Mouse (Mus musculus) intestine, postnatal 0 days (tissue): Measurements from ENCODE around the gene Cela3b. TPM values are rescaled to one million over a fixed set of nuclear protein-coding genes. Genes with fewer than 3 reads are reported as not detected.
"Not testable (repeated sequence)": the region's sequence is repeated elsewhere in the genome, so short reads cannot be mapped to it uniquely, and the experiment has no call there.

ENCODE experiments used
- ATAC-seq: fragments of 200-750 bp; cut with Nextera tagmentation; 2 replicates; pipeline ENCODE4 v1.8.0; 2017; ENCODE audit warnings: mild to moderate bottlenecking, moderate TSS enrichment, moderate library complexity
- H3K27ac ChIP-seq: fragments of 300-500 bp; sonication (generic); 2 replicates; pipeline ENCODE4 v1.5.1; 2014; ENCODE audit warnings: mild to moderate bottlenecking, low read depth, low read length, moderate library complexity
- H3K27me3 ChIP-seq: fragments of 300-500 bp; sonication (generic); replicated peaks from 2 replicates; pipeline ENCODE4 v1.6.1; 2014; ENCODE audit warnings: low read length, mixed read lengths; ENCODE audit not compliant: control insufficient read depth, insufficient read depth
- H3K36me3 ChIP-seq: fragments of 300-500 bp; sonication (generic); 2 replicates; pipeline ENCODE4 v1.6.1; 2014; ENCODE audit warnings: mild to moderate bottlenecking, moderate library complexity; ENCODE audit not compliant: control insufficient read depth, insufficient read depth
- H3K4me1 ChIP-seq: fragments of 300-500 bp; sonication (generic); replicated peaks from 2 replicates; pipeline ENCODE4 v1.6.1; 2014; ENCODE audit warnings: antibody characterized with exemption, low read length, mixed read lengths; ENCODE audit not compliant: control insufficient read depth, insufficient read depth
- H3K4me2 ChIP-seq: fragments of 300-500 bp; sonication (generic); replicated peaks from 2 replicates; pipeline ENCODE4 v1.6.1; 2014; ENCODE audit warnings: low read depth, mild to moderate bottlenecking, moderate library complexity
- H3K4me3 ChIP-seq: fragments of 300-500 bp; sonication (generic); 2 replicates; pipeline ENCODE4 v1.5.1; 2014; ENCODE audit warnings: low read depth, low read length
- H3K9ac ChIP-seq: fragments of 300-500 bp; sonication (generic); 2 replicates; pipeline ENCODE4 v1.6.1; 2014; ENCODE audit warnings: mild to moderate bottlenecking, low read depth, low read length
- H3K9me3 ChIP-seq: fragments of 300-500 bp; sonication (generic); 2 replicates; pipeline ENCODE4 v1.6.1; 2016; ENCODE audit warnings: mixed run types; ENCODE audit not compliant: control insufficient read depth
- CTCF ChIP-seq: sonication (generic); IDR thresholded peaks from 2 replicates; pipeline ENCODE4 v1.5.1; 2016; ENCODE audit warnings: low read depth, mild to moderate bottlenecking, control low read depth, antibody characterized with exemption, moderate library complexity
- WGBS: fragments of 180-500 bp; shearing (Covaris S2); extraction: QIAGEN DNeasy Blood & Tissue Kit; methylation state at CpG from one replicate; pipeline ENCODE4 v1.1.7; 2014; 5-methylcytosine and 5-hydroxymethylcytosine counted together
- polyA plus RNA-seq: library from polyadenylated mRNA; unstranded; fragments of >200 nt; fragmentation: Nextera tagmentation; extraction: Ambion mirVana; gene quantifications from 2 replicates; pipeline ENCODE4 v1.2.1, GENCODE M21; 2015

Cela3b gene
- polyA plus RNA-seq, 1 experiment from 2014 or later, result 9.1 TPM

DNA sequence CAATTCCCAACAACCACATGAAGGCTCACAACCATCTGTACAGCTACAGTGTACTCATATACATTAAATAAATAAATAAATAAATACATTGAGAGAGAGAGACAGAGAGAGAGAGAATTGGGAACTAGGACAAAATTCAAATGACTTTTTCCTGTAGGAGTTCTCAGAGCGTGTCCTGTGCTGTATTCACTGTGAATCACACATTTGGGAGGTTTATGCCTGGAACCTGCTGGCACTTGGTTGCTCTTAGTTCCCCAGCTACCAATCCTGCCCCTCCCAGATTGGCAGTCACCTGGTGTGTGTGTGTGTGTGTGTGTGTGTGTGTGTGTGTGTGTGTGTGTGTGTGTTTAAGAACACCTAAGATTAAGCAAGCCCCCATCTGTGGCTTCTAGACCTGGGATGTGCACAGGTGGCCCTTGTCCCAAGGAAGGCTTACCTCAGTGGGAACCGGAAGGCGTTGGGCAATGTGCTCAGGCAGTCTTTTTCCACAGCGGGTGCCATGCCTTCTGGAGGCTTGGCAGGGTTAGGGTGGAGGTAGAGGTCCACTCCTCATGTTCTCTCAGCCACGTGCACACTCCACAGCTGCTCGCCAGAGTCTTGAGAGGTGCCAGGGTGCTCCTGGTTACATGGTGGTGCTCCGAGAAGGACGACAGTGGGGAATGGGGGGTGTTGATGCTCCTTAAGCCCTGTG lies 6.8 kb upstream of the Cela3b start:
- H3K4me2 ChIP-seq, result no peak overlapping the region
- H3K4me1 ChIP-seq, result no peaks in the 10 kb centered on the region
- H3K36me3 ChIP-seq, result no peaks in the 10 kb centered on the region
- H3K27me3 ChIP-seq, result no peaks in the 10 kb centered on the region
- no peak for ATAC-seq
- no peak overlapping the region for H3K27ac ChIP-seq
- no peak overlapping the region for H3K4me3 ChIP-seq
- H3K9me3 ChIP-seq, result no peaks in the 10 kb centered on the region
- no peak overlapping the region for H3K9ac ChIP-seq
- WGBS, result 87% methylated on average over 8 of the region's 8 CpGs
- TF ChIP-seq CTCF, result no peak

DNA sequence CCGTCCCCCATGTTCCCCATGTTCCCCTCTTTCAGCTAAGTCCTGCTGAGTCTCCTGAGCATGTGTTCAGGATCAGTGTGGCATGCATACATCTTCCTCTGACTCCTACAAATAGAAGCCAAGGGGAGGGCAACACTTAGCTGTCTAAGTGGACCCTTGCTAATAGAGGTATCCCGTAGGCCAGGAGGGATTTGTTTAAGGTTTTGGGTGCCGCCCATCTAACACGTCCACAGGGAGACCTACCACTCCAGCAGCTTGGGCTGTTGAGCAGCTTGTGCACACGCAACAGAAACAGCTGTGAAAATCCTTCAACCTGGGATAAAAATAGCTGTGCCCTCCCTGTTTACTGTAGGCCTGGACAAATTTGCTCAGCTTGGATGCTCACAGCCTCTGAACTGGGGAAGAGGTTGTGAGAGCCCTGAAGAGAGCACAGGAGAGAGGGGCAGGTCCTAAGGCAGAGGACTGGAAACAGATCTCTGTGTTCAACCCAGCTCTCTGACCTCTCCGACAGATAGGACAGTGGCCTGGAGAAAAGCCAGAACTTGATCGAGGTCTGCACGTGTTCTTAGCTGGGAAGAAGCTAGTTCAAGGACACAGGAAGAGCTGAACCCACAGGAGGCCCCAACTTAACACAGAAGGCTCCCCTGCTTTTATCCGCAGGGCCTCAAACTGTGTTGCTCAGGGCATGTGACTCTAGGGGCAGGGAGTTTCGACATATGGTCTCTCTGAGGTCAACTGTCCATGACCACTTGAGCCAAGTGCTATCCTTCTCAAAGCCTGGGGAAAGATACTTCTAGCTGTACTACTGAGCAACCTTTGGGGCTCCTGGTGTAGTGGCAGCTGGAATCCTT lies 2.6 kb upstream of the Cela3b start:
- H3K9ac ChIP-seq, H3K4me1 ChIP-seq, ATAC-seq, H3K4me3 ChIP-seq, H3K36me3 ChIP-seq, H3K4me2 ChIP-seq, H3K27ac ChIP-seq, H3K27me3 ChIP-seq, H3K9me3 ChIP-seq: not testable (repeated sequence)
- 63% methylated on average over 10 of the region's 10 CpGs for WGBS

DNA sequence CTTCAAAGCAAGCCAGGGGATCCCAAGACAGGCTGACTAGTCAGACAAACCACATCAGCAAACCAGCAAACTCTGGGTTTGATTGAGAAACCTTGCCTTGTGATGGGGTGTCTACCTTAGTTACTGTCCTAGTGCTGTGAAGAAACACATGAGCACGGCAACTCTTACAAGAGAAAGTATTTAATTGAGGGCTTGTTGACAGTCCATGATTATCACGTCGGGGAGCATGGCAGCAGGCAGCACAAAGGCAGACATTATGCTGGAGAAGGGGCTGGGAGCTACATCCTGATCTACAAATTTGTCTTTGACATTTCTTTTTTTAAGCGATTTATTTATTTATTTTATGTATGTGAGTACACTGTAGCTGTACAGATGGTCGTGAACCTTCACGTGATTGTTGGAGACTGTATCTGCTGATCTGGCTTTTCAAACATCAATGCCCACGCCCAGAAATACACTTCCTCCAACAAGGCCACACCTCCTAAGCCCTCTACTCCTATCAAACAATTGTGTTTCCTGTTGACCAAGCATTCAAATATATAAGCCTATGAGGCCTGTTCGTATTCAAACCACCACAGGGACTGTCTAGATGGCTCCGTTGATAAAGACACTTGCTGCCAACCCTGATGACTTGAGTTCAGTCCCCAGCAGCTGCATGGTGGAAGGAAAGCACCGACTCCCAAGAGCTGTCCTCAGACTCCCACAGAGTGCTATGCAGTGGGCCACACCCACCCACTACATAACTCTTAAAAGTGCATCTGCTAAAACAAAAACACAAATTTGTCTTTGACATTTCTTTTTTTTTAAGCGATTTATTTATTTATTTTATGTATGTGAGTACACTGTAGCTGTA lies 12.4 kb downstream of the Cela3b start:
- Histone ChIP-seq H3K36me3 (no peaks in the 10 kb centered on the region), H3K4me3 (no peak overlapping the region), H3K4me1 (no peaks in the 10 kb centered on the region), H3K9me3 (no peaks in the 10 kb centered on the region), H3K27me3 (no peaks in the 10 kb centered on the region), H3K9ac (no peak overlapping the region), H3K27ac (no peak overlapping the region), H3K4me2 (no peak overlapping the region)
- no peak for TF ChIP-seq CTCF
- 52% methylated on average over 11 of the region's 11 CpGs for WGBS
- no peak for ATAC-seq

DNA sequence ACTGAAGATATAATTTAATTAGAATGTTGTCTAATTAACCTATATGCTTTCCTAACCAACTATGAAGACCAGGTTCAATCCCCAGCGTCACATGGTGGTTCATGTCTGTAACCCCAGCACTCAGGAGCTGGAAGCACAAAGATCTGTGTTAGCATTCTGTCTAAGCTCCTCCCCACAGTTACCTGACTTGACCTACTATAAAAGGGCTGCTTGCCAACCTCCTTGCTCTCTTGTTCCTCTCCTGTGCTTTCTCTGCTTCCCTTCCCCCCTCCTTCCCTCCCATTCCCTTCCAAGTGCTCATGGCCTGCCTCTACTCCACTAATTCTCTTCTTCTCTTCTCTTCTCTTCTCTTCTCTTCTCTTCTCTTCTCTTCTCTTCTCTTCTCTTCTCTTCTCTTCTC lies 15.4 kb downstream of the Cela3b start:
- TF ChIP-seq CTCF, result no peak
- H3K9me3 ChIP-seq, result no peaks in the 10 kb centered on the region
- no peak overlapping the region for H3K4me2 ChIP-seq
- H3K4me1 ChIP-seq, result no peaks in the 10 kb centered on the region
- no peaks in the 10 kb centered on the region for H3K27me3 ChIP-seq
- ATAC-seq, result no peak
- H3K36me3 ChIP-seq, result no peaks in the 10 kb centered on the region
- no peak overlapping the region for H3K27ac ChIP-seq
- H3K4me3 ChIP-seq, result no peak overlapping the region
- WGBS, result 71% methylated on average over 1 of the region's 1 CpGs
- no peak overlapping the region for H3K9ac ChIP-seq

DNA sequence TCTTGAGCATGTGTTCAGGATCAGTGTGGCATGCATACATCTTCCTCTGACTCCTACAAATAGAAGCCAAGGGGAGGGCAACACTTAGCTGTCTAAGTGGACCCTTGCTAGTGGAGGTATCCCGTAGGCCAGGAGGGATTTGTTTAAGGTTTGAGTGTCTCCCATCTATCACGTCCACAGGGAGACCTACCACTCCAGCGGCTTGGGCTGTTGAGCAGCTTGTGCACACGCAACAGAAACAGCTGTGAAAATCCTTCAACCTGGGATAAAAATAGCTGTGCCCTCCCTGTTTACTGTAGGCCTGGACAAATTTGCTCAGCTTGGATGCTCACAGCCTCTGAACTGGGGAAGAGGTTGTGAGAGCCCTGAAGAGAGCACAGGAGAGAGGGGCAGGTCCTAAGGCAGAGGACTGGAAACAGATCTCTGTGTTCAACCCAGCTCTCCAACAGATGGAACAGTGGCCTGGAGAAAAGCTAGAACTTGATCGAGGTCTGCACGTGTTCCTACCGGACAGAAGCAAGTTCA lies 18.1 kb downstream of the Cela3b start:
- H3K4me3 ChIP-seq, H3K4me1 ChIP-seq, H3K4me2 ChIP-seq, H3K9ac ChIP-seq, ATAC-seq, H3K27me3 ChIP-seq, H3K36me3 ChIP-seq, H3K9me3 ChIP-seq, H3K27ac ChIP-seq: not testable (repeated sequence)
- 60% methylated on average over 7 of the region's 7 CpGs for WGBS

DNA sequence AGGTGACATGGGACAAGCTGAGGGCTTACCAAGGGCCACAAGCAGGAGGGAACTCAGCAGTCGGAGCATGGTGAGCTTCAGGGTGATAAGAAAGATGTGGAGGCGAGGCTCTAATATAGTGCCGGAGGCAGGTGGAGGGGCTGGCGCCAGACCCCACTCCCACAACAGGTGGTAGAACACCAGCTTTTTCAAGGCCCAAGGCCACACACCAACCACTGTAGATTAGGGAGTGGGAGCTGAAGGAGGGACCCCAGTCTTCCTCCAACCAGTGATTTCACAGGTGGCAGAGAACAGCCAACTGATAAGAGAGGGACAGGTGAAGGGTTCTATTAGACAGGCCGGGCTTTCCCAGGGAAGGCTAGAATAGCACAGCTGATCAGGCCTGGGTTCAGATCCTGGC lies 20.6 kb downstream of the Cela3b start, which contains the start of gene Cela3a:
Cela3a (minus strand) TSS at position 101 of the 400 bp plus-strand sequence.
- Histone ChIP-seq H3K27ac (no peak within 1 kb of the TSS), H3K27me3 (no peaks in the 10 kb centered on the region), H3K9me3 (no peaks in the 10 kb centered on the region), H3K4me3 (no peak within 1 kb of the TSS), H3K4me2 (no peak within 1 kb of the TSS), H3K36me3 (no peaks in the 10 kb centered on the region), H3K9ac (no peak within 1 kb of the TSS), H3K4me1 (no peaks in the 10 kb centered on the region)
- no peak for TF ChIP-seq CTCF
- no peak for ATAC-seq
- WGBS, result 76% methylated on average over 5 of the region's 5 CpGs
